Mouse (Mus musculus) naive thymus-derived CD4-positive, alpha-beta T cell, adult 5 months (primary cell): ENCODE data around the gene Sgsm1. TPM values are rescaled to one million over a fixed set of nuclear protein-coding genes. Genes with fewer than 3 reads are reported as not detected.

Experiments
- polyA plus RNA-seq: library from polyadenylated mRNA; unstranded; fragments of 100-300 nt; shearing (Covaris generic); gene quantifications from one replicate; pipeline ENCODE4 v1.2.1, GENCODE M21; 2017

The Sgsm1 gene
- not detected for polyA plus RNA-seq

GRCm38 (mm10) chr5:113310377-113311003, at the start of gene Sgsm1:
Gene Sgsm1, minus strand, starts transcription at chr5:113310786.

GRCm38 (mm10) chr5:113357186-113357585, 46.6 kb upstream of the Sgsm1 start, which contains the start of gene Aym1:
Gene Aym1, plus strand, starts transcription at chr5:113357294.

GRCm38 (mm10) chr5:113226632-113227102, 83.9 kb downstream of the Sgsm1 start, which contains the start of gene Tmem211:
Gene Tmem211, plus strand, starts transcription at chr5:113226909.

GRCm38 (mm10) chr5:113221147-113221865, 89.3 kb downstream of the Sgsm1 start, which contains the start of gene 2900026A02Rik:
Gene 2900026A02Rik, minus strand, starts transcription at chr5:113221236.

Other genes with a start within 250 kb of the Sgsm1 start
- gene Crybb2, start 240.7 kb downstream of the Sgsm1 start, polyA plus RNA-seq = not detected
- not detected for gene Crybb3, start 229.2 kb downstream of the Sgsm1 start, polyA plus RNA-seq
- gene 2900026A02Rik, start 89.5 kb downstream of the Sgsm1 start, polyA plus RNA-seq = 0.10 TPM
- not detected for gene Tmem211, start 83.9 kb downstream of the Sgsm1 start, polyA plus RNA-seq
- gene Aym1, start 46.5 kb upstream of the Sgsm1 start, polyA plus RNA-seq = not detected
- 1.7 TPM for gene Wscd2, start 179.5 kb upstream of the Sgsm1 start, polyA plus RNA-seq